Mouse (Mus musculus) left cerebral cortex, adult 11 months (tissue): ENCODE measurements around the gene Cic.
A peak's percentile ranks its signal among the peaks of the same experiment; 100 is the strongest.
"Not testable (repeated sequence)": the region's sequence is repeated elsewhere in the genome, so short reads cannot be mapped to it uniquely, and the experiment has no call there.

Experiments used
- DNase-seq: peaks from one replicate; pipeline ENCODE4 v3.0.0; 2022; ENCODE audit warnings: low spot score

The Cic gene

GRCm38 (mm10) chr7:25244562-25245369 lies 22.7 kb upstream of the Cic start:
- DNase-seq: no peak

GRCm38 (mm10) chr7:25246079-25246758 lies 21.3 kb upstream of the Cic start:
- no peak for DNase-seq

- DNase-seq: no peak
These were observed 20.8 kb upstream of the Cic start for GRCm38 (mm10) chr7:25246759-25247137.

GRCm38 (mm10) chr7:25247498-25247897 lies 20.0 kb upstream of the Cic start:
- DNase-seq: no peak

- DNase-seq: peak; percentile 83
These were observed 19.4 kb upstream of the Cic start for GRCm38 (mm10) chr7:25248018-25248647.

- DNase-seq: no peak
These were observed 18.6 kb upstream of the Cic start for GRCm38 (mm10) chr7:25248846-25249313.

GRCm38 (mm10) chr7:25249314-25250140 lies 18.0 kb upstream of the Cic start:
- no peak for DNase-seq

GRCm38 (mm10) chr7:25250141-25250972 lies 17.1 kb upstream of the Cic start, which contains the start of gene Erf:
Gene Erf (minus strand): TSS chr7:25250761.
- peak; percentile 95 for DNase-seq

GRCm38 (mm10) chr7:25251071-25251791 lies 16.3 kb upstream of the Cic start:
- no peak for DNase-seq

- DNase-seq: no peak
These were observed 15.7 kb upstream of the Cic start for GRCm38 (mm10) chr7:25251822-25252221.

- DNase-seq: no peak
These were observed 5.6 kb upstream of the Cic start for GRCm38 (mm10) chr7:25261896-25262295.

- no peak for DNase-seq
These were observed 3.3 kb upstream of the Cic start for GRCm38 (mm10) chr7:25263968-25264870.

- not testable (repeated sequence) for DNase-seq
These were observed 1.8 kb upstream of the Cic start for GRCm38 (mm10) chr7:25265743-25266142.

GRCm38 (mm10) chr7:25266180-25266962 lies 1.1 kb upstream of the Cic start:
- no peak for DNase-seq

GRCm38 (mm10) chr7:25267751-25268463 lies 403 bp downstream of the Cic start:
- DNase-seq: peak; percentile 100

- no peak for DNase-seq
These were observed 1.1 kb downstream of the Cic start for GRCm38 (mm10) chr7:25268588-25268987.

- DNase-seq: no peak
These were observed 1.5 kb downstream of the Cic start for GRCm38 (mm10) chr7:25269029-25269428.
